Mouse (Mus musculus): ENCODE data around the gene Cops2. TPM values are rescaled to one million over a fixed set of nuclear protein-coding genes. Genes with fewer than 3 reads are reported as not detected.

Gene Cops2
- polyA plus RNA-seq, 1 experiment from 2014 or later = 60.2 TPM

Other genes with a start within 250 kb of the Cops2 start
- 7.0 and 7.2 TPM in 2 replicates for gene Cep152, start 234.0 kb downstream of the Cops2 start, polyA plus RNA-seq (2016; fragmentation: Nextera tagmentation; extraction: Ambion mirVana)
- 59.9 and 61.6 TPM in 2 replicates for gene Eid1, start 186.0 kb downstream of the Cops2 start, polyA plus RNA-seq (2016; fragmentation: Nextera tagmentation; extraction: Ambion mirVana)
- 0.82 and 0.96 TPM in 2 replicates for gene Shc4, start 135.0 kb downstream of the Cops2 start, polyA plus RNA-seq (2016; fragmentation: Nextera tagmentation; extraction: Ambion mirVana)
- gene Secisbp2l, start 76.3 kb downstream of the Cops2 start, polyA plus RNA-seq (2016; fragmentation: Nextera tagmentation; extraction: Ambion mirVana) = 6.6 and 8.0 TPM in 2 replicates
- 13.2 and 13.8 TPM in 2 replicates for gene Galk2, start within 50 bp of the Cops2 start, polyA plus RNA-seq (2016; fragmentation: Nextera tagmentation; extraction: Ambion mirVana)
- gene Fgf7, start 175.5 kb upstream of the Cops2 start, polyA plus RNA-seq (2016; fragmentation: Nextera tagmentation; extraction: Ambion mirVana) = not detected in 2 replicates